Mouse (Mus musculus): ENCODE measurements around the gene Ubr2. TPM values are rescaled to one million over a fixed set of nuclear protein-coding genes. Genes with fewer than 3 reads are reported as not detected.

Ubr2 gene
- polyA plus RNA-seq, 1 experiment = 39.3 TPM

DNA sequence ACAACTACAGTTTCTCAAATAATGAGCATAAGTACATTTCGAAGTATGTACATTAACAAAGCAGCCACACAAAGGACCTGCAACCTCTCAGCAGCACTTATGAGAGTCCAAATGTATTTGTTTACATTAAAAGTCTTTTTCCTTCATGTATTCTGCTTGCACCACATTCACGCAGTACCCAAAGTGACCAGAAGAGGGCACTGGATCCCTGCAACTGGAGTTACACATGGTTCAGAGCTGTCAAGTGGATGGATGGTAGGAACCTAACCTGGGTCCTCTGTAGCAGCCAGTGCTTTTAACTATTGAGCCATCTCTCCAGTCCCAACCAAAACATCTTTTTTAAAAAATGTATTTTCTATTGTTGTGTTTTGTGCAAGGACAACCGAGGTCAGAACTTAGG is 35.2 kb downstream of the Ubr2 start:
- Histone ChIP-seq H3K4me3 (ENCODE audit: low read depth, low read length) (no peak overlapping the region), H3K9me3 (replicated peaks; ENCODE audit: control insufficient read depth, insufficient read depth, low read length, poor library complexity, severe bottlenecking) (no peaks in the 10 kb centered on the region), H3K4me1 (ENCODE audit: control insufficient read depth, insufficient read depth, low read length) (no peaks in the 10 kb centered on the region), H3K27me3 (ENCODE audit: control insufficient read depth, insufficient read depth, low read length, poor library complexity, severe bottlenecking) (no peaks in the 10 kb centered on the region), H3K27ac (ENCODE audit: insufficient read depth, low read length) (no peak overlapping the region), H3K36me3 (ENCODE audit: control insufficient read depth, insufficient read depth, low read length, poor library complexity, severe bottlenecking) (peaks cover 40% of the 10 kb centered on the region), H3K9ac (ENCODE audit: low read depth, poor library complexity, severe bottlenecking) (no peak overlapping the region)
- TF ChIP-seq CTCF (IDR thresholded peaks at IDR 0.05; ENCODE audit: low read depth, low read length) = peak; percentile 65
- no peak for TF ChIP-seq EP300 (IDR thresholded peaks at IDR 0.05; ENCODE audit: insufficient read depth, low read depth, low read length)
- TF ChIP-seq POLR2A (IDR thresholded peaks at IDR 0.05; ENCODE audit: insufficient read depth, low read length) = no peak

DNA sequence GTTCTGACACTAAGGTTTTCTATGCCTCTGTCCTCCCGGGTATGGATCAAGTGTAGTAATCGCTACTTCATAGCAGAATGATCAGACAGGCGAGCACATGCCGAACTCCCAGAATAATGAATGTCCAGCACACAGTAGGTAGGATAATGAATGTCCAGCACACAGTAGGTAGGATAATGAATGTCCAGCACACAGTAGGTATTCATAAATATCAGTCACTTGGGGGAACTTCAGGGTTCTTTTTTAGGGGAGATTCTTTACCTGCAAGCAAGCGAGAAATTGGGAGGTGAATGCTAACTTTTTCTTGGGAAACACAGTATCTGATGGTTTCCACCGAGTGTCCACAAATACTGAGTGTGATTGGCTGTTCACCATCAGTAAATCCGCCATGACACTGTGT is 37.8 kb downstream of the Ubr2 start:
- no peak overlapping the region for H3K9ac ChIP-seq (ENCODE audit: low read depth, poor library complexity, severe bottlenecking)
- no peaks in the 10 kb centered on the region for H3K4me1 ChIP-seq (ENCODE audit: control insufficient read depth, insufficient read depth, low read length)
- no peak for TF ChIP-seq POLR2A (IDR thresholded peaks at IDR 0.05; ENCODE audit: insufficient read depth, low read length)
- H3K9me3 ChIP-seq (replicated peaks; ENCODE audit: control insufficient read depth, insufficient read depth, low read length, poor library complexity, severe bottlenecking) = no peaks in the 10 kb centered on the region
- H3K36me3 ChIP-seq (ENCODE audit: control insufficient read depth, insufficient read depth, low read length, poor library complexity, severe bottlenecking) = peaks cover 31% of the 10 kb centered on the region
- H3K4me3 ChIP-seq (ENCODE audit: low read depth, low read length) = no peak overlapping the region
- H3K27ac ChIP-seq (ENCODE audit: insufficient read depth, low read length) = no peak overlapping the region
- no peaks in the 10 kb centered on the region for H3K27me3 ChIP-seq (ENCODE audit: control insufficient read depth, insufficient read depth, low read length, poor library complexity, severe bottlenecking)

DNA sequence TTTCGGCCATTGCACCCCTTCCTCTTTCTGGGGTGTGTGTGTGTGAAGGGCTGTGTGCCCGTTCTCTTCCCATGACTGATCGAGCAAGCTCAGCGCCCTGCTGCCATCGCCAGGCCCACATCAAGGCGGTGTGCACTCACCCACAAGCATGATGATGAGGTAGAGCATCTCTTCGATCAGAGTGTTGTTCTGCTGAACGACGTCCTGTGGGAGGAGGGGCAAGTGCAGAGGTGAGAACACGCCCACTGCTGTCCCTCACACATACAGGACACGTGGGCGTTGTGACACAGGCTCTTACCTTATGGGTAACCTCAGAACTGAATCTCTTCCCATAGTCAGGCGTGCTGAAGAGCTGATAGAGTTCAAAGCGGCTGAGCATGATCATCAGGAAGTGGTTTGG is 43.5 kb downstream of the Ubr2 start:
- TF ChIP-seq EP300 (IDR thresholded peaks at IDR 0.05; ENCODE audit: insufficient read depth, low read depth, low read length) (no peak), CTCF (IDR thresholded peaks at IDR 0.05; ENCODE audit: low read depth, low read length) (no peak), POLR2A (IDR thresholded peaks at IDR 0.05; ENCODE audit: insufficient read depth, low read length) (no peak)
- no peak overlapping the region for H3K9ac ChIP-seq (ENCODE audit: low read depth, poor library complexity, severe bottlenecking)
- H3K27ac ChIP-seq (ENCODE audit: insufficient read depth, low read length) = no peak overlapping the region
- H3K27me3 ChIP-seq (ENCODE audit: control insufficient read depth, insufficient read depth, low read length, poor library complexity, severe bottlenecking) = no peaks in the 10 kb centered on the region
- peaks cover 36% of the 10 kb centered on the region for H3K36me3 ChIP-seq (ENCODE audit: control insufficient read depth, insufficient read depth, low read length, poor library complexity, severe bottlenecking)
- no peaks in the 10 kb centered on the region for H3K9me3 ChIP-seq (replicated peaks; ENCODE audit: control insufficient read depth, insufficient read depth, low read length, poor library complexity, severe bottlenecking)
- no peaks in the 10 kb centered on the region for H3K4me1 ChIP-seq (ENCODE audit: control insufficient read depth, insufficient read depth, low read length)
- H3K4me3 ChIP-seq (ENCODE audit: low read depth, low read length) = no peak overlapping the region

DNA sequence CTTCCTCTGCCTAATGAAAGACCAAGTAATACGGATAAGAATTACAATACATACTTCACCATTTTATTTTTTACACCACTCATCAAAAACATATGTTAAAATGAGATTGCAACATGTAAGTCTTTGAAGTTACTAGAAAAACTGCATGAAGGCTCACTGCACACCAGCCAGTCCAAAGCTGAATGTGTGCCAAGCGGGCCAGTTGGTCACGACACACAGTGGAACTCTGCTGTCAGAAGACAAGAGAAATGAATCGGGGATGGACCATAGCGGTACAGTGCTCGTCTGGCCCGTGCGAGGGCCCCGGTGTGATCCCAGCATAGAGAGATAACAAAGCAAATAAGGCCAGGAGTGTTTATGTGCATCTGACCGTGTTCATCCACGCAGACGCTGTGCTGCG is 47.2 kb downstream of the Ubr2 start:
- Histone ChIP-seq H3K4me3 (ENCODE audit: low read depth, low read length) (no peak overlapping the region), H3K27ac (ENCODE audit: insufficient read depth, low read length) (no peak overlapping the region), H3K36me3 (ENCODE audit: control insufficient read depth, insufficient read depth, low read length, poor library complexity, severe bottlenecking) (peaks cover 40% of the 10 kb centered on the region), H3K9me3 (replicated peaks; ENCODE audit: control insufficient read depth, insufficient read depth, low read length, poor library complexity, severe bottlenecking) (no peaks in the 10 kb centered on the region), H3K4me1 (ENCODE audit: control insufficient read depth, insufficient read depth, low read length) (no peaks in the 10 kb centered on the region), H3K9ac (ENCODE audit: low read depth, poor library complexity, severe bottlenecking) (no peak overlapping the region), H3K27me3 (ENCODE audit: control insufficient read depth, insufficient read depth, low read length, poor library complexity, severe bottlenecking) (no peaks in the 10 kb centered on the region)
- TF ChIP-seq POLR2A (IDR thresholded peaks at IDR 0.05; ENCODE audit: insufficient read depth, low read length) (no peak), EP300 (IDR thresholded peaks at IDR 0.05; ENCODE audit: insufficient read depth, low read depth, low read length) (no peak), CTCF (IDR thresholded peaks at IDR 0.05; ENCODE audit: low read depth, low read length) (no peak)

DNA sequence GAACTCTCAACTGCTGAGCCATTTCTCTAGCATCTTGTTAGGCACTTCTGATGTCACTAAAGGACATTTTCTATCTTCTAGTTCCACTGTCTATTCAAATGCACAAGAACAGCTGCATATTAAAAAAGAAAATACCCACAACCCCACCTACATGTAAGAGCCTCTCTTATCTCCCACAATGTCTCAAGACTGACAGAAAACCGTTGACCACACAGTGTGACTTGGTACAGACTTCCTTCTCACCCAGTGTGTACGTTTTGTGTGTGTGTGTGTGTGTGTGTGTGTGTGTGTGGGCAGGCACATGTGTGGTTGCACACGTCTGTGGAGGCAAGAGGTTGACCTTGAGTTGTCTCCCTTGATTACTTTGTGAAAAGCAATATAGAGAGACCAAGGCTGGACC is 48.2 kb downstream of the Ubr2 start:
- Histone ChIP-seq H3K36me3 (ENCODE audit: control insufficient read depth, insufficient read depth, low read length, poor library complexity, severe bottlenecking) (peaks cover 41% of the 10 kb centered on the region), H3K9me3 (replicated peaks; ENCODE audit: control insufficient read depth, insufficient read depth, low read length, poor library complexity, severe bottlenecking) (no peaks in the 10 kb centered on the region)

DNA sequence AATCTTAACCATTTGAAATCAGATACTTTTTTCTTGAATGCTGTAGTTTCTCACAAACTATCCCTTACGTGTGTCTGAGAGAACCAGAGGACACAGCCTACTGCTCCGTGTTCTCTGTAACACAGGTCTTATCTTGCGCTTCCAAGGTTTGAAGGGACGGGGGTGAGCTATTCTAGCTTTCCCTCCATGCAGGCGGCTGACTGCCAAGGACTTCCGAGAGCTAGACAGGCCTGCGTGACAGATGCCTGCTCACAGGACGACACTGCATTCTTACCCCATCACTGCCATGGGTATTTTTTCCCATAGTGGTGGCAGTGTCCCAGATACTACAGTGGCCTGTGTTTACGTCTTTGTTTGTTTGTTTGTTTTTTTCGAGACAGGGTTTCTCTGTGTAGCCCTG is 50.1 kb downstream of the Ubr2 start:
- Histone ChIP-seq H3K4me3 (ENCODE audit: low read depth, low read length) (no peak overlapping the region), H3K36me3 (ENCODE audit: control insufficient read depth, insufficient read depth, low read length, poor library complexity, severe bottlenecking) (peaks cover 45% of the 10 kb centered on the region), H3K9me3 (replicated peaks; ENCODE audit: control insufficient read depth, insufficient read depth, low read length, poor library complexity, severe bottlenecking) (no peaks in the 10 kb centered on the region), H3K4me1 (ENCODE audit: control insufficient read depth, insufficient read depth, low read length) (no peaks in the 10 kb centered on the region), H3K27me3 (ENCODE audit: control insufficient read depth, insufficient read depth, low read length, poor library complexity, severe bottlenecking) (no peaks in the 10 kb centered on the region), H3K27ac (ENCODE audit: insufficient read depth, low read length) (no peak overlapping the region), H3K9ac (ENCODE audit: low read depth, poor library complexity, severe bottlenecking) (no peak overlapping the region)
- TF ChIP-seq CTCF (IDR thresholded peaks at IDR 0.05; ENCODE audit: low read depth, low read length) = no peak
- no peak for TF ChIP-seq POLR2A (IDR thresholded peaks at IDR 0.05; ENCODE audit: insufficient read depth, low read length)
- no peak for TF ChIP-seq EP300 (IDR thresholded peaks at IDR 0.05; ENCODE audit: insufficient read depth, low read depth, low read length)

More for the DNA sequence above, 48.2 kb downstream of the Ubr2 start:
- Histone ChIP-seq H3K4me1 (ENCODE audit: control insufficient read depth, insufficient read depth, low read length) (no peaks in the 10 kb centered on the region), H3K9ac (ENCODE audit: low read depth, poor library complexity, severe bottlenecking) (no peak overlapping the region), H3K27ac (ENCODE audit: insufficient read depth, low read length) (no peak overlapping the region), H3K27me3 (ENCODE audit: control insufficient read depth, insufficient read depth, low read length, poor library complexity, severe bottlenecking) (no peaks in the 10 kb centered on the region), H3K4me3 (ENCODE audit: low read depth, low read length) (no peak overlapping the region)
- no peak for TF ChIP-seq CTCF (IDR thresholded peaks at IDR 0.05; ENCODE audit: low read depth, low read length)
- no peak for TF ChIP-seq EP300 (IDR thresholded peaks at IDR 0.05; ENCODE audit: insufficient read depth, low read depth, low read length)
- TF ChIP-seq POLR2A (IDR thresholded peaks at IDR 0.05; ENCODE audit: insufficient read depth, low read length) = no peak
